Mouse (Mus musculus): Measurements from ENCODE around the gene Eva1a. TPM values are rescaled to one million over a fixed set of nuclear protein-coding genes. Genes with fewer than 3 reads are reported as not detected.

Eva1a gene
- polyA plus RNA-seq, 1 experiment from 2014 or later = 3.0 TPM

Other genes with a start within 250 kb of the Eva1a start
- gene Gcfc2, start 117.4 kb upstream of the Eva1a start, polyA plus RNA-seq (2016; fragmentation: Nextera tagmentation; extraction: Ambion mirVana) = 15.0 and 15.4 TPM in 2 replicates
- gene Mrpl19, start 75.1 kb upstream of the Eva1a start, polyA plus RNA-seq (2016; fragmentation: Nextera tagmentation; extraction: Ambion mirVana) = 50.2 and 50.3 TPM in 2 replicates